Mouse (Mus musculus) bone marrow macrophage, adult 2 months (primary cell): ENCODE measurements at regions not wholly inside any gene's neighbourhood (a gene's known extent, or its start where the extent isn't known, plus 50 kb on each side); places are given as distances from the start of the nearest gene placed in this dataset.
"Not testable (repeated sequence)": the region's sequence is repeated elsewhere in the genome, so short reads cannot be mapped to it uniquely, and the experiment has no call there.

Experiments used
- H3K27ac ChIP-seq: 2 replicates; pipeline ENCODE4 v1.5.1; 2012; ENCODE audit warnings: low read depth, low read length; ENCODE audit not compliant: insufficient read depth
- H3K4me1 ChIP-seq: 2 replicates; pipeline ENCODE4 v1.6.1; 2012; ENCODE audit warnings: low read length; ENCODE audit not compliant: control insufficient read depth, insufficient read depth
- H3K4me3 ChIP-seq: 2 replicates; pipeline ENCODE4 v1.5.1; 2012; ENCODE audit warnings: mild to moderate bottlenecking, low read length, moderate library complexity; ENCODE audit not compliant: insufficient read depth
- CTCF ChIP-seq: IDR thresholded peaks from 2 replicates; pipeline ENCODE4 v1.5.1; 2012; ENCODE audit warnings: low read depth, mild to moderate bottlenecking, low read length, moderate library complexity
- POLR2A ChIP-seq: IDR thresholded peaks from 2 replicates; pipeline ENCODE4 v1.6.1; 2012; ENCODE audit warnings: mild to moderate bottlenecking, low read depth, low read length, borderline replicate concordance

DNA sequence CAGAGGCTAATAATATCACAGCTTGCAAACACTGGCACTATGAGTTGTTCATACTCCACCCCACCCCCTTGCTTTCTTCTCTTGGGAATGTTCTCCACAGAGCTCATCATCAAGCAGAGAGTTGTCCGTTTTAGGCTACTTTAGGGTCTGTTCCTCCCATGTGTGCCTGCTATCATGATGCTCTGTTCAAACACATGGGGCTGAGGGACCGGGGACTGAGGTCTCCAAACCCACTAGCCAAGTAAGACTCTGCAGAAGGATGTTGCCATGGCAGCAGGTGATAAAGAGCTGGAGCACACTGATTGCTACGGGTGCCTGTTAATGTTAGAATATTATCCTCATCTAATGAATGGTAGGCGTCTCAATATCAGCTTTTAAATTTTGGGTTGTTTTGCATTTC is 173.7 kb upstream of the Tsc22d2 start:
- TF ChIP-seq CTCF (no peak), POLR2A (no peak)
- Histone ChIP-seq H3K4me1 (no peaks in the 10 kb centered on the region), H3K4me3 (no peak overlapping the region), H3K27ac (no peak overlapping the region)

DNA sequence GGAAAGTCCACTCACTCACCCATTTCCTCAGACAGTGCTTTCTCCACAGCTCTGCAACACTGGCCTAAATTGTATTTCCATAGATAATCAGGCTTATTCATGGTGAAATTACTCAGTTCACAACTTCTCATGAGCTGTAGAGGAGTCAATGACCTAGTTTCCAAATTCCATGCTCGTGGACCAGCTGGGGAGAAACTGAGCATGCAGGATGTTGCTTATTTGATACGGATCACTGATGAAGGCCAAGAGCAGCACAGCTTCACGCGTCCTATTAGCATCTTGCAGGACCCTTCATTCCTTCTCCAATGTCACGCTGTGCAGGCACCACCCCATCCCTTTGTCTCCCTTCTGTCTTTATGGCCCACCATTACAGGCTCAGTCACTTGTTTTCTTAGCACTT is 169.2 kb upstream of the Tsc22d2 start:
- Histone ChIP-seq H3K4me3 (no peak overlapping the region), H3K27ac (no peak overlapping the region), H3K4me1 (no peaks in the 10 kb centered on the region)
- TF ChIP-seq POLR2A, result no peak
- TF ChIP-seq CTCF, result no peak

DNA sequence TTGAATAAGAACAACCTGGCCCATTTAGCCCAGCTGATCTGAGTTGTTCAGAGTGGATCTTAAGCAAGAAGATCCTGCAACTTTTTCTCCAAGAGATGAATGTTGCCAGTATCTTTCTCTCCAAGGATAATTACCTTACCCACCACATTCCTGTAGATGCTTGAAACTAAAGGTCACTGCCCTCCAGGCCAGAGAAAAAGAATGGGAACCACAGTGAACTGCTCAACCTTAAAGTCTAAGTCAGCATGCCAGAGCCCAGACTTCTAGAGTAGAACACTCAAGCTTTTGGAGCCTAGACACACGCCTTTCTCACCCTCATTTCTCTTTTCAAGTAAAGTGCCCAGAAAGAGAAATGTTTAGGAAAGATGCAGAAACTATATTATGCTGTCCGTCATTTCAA is 166.5 kb upstream of the Tsc22d2 start:
- TF ChIP-seq POLR2A, result no peak
- no peak for TF ChIP-seq CTCF
- Histone ChIP-seq H3K4me1 (no peaks in the 10 kb centered on the region), H3K27ac (no peak overlapping the region), H3K4me3 (no peak overlapping the region)

DNA sequence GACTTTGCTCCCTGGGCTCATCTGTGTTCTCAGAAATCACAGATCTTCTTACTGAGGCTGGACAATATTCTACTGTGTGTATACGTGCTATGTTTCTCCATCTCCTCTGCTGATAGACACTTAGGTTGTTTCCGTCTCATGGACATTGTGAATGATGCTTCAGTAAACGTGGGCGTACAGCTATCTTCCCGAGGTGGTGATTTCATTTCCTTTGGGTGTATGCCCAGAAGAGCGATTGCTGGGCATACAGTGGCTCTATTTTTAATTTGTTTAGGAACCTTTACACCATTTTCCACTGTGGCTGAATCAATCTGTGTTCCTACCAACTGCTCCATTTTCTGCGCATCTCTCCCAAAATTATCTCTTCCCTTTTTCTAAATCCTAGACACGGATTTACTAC is 160.6 kb upstream of the Tsc22d2 start:
- Histone ChIP-seq H3K4me1 (no peaks in the 10 kb centered on the region), H3K4me3 (no peak overlapping the region), H3K27ac (no peak overlapping the region)
- TF ChIP-seq POLR2A (no peak), CTCF (no peak)

DNA sequence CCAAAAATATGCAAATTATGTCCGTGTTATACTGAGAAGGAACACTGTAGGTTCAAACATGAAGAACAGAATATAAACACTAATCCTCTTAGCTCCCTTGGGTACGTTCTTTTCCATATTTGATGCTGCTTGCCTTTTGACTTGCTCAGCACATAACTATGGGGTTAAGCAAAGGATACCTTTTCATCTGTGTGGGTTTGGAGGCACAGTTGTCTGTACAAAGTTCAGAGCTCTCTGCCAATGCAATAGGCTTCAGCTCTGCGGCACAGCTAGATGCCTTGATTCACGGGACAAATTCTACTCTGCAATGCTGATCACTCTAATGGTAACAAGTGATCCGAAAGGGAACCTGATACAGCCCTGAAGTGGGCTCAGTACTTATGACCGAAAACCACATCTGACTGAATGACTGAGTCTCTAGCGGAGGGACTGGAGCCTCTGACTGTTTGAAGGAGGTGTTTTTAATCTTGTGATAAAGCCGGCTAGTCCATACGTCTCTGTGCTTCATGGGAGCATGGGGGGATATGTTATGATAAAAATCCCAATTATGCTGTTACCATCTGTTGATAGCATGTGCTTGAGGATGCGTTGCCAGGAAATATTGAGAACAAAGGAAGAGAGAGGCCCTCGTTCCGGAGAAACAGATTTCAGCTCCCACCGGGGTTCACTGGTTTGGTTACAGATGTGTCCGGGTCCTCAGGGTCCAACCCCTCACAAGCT is 146.7 kb upstream of the Tsc22d2 start:
- no peak for TF ChIP-seq CTCF
- TF ChIP-seq POLR2A, result no peak
- Histone ChIP-seq H3K4me3 (no peak overlapping the region), H3K27ac (no peak overlapping the region), H3K4me1 (no peaks in the 10 kb centered on the region)

DNA sequence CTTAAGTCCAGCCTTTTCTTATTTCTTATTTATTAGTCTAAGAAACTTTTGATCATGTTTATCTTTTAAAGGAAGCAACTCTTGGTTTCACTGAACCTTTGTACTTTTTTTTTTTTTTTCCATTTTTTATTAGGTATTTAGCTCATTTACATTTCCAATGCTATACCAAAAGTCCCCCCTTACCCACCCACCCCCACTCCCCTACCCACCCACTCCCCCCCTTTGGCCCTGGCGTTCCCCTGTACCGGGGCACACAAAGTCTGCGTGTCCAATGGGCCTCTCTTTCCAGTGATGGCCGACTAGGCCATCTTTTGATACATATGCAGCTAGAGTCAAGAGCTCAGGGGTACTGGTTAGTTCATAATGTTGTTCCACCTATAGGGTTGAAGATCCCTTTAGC is 143.1 kb upstream of the Tsc22d2 start:
- not testable (repeated sequence) for H3K27ac ChIP-seq, H3K4me3 ChIP-seq, H3K4me1 ChIP-seq

DNA sequence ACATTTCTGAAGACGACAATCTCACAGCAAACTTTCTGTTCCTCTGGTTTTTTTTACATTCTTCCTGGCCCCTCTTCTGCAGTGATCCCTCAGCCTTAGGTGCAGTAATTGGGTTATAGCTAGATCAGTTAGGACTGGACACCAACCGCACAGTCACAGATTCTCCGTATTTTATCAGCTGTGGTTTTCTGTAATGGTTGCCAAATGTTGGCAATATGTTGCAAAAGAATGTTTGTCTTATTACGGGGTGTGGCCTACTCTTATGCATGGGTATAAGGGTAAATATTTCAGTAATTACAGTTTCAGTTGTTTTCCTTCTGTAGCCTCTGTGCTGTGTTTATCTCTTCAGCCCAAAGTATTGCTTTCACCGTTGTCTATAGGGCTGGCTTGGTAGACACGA is 133.2 kb upstream of the Tsc22d2 start:
- Histone ChIP-seq H3K27ac (no peak overlapping the region), H3K4me3 (no peak overlapping the region), H3K4me1 (no peaks in the 10 kb centered on the region)
- TF ChIP-seq POLR2A (no peak), CTCF (no peak)

DNA sequence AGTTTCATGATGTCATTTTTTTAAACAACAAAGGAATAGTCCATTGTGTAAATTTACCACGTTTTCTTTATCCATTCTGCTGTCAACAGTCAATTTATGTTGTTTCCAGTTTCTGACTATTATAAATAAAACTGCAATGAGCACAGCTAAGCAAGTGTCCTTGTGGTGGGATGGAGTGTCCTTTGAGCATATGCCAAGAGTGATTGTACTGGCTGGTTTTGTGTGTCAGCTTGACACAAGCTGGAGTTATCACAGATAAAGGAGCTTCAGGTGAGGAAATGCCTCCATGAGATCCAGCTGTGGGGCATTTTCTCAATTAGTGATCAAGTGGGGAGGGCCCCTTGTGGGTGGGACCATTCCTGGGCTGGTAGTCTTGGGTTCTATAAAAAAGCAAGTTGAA is 130.1 kb upstream of the Tsc22d2 start:
- H3K27ac ChIP-seq, H3K4me3 ChIP-seq, H3K4me1 ChIP-seq: not testable (repeated sequence)

DNA sequence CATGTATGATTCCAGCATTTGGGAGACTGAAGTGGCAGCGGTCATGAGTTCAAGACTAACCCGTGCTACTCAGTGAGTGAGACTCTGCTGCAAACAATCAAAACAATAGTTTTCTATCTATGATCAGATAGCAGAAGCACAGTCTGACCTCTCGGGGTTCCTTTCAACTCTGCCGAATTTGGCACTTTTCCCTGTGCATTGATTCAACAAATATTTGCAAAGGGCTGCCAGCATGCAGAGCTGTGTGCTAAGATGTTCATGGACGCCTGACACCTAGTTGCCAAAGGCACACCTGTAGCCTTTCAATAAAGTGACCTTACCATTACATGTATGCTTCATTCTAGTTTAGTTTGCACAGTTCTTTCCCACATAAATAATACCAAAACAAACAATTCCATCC is 118.7 kb upstream of the Tsc22d2 start:
- Histone ChIP-seq H3K4me3 (no peak overlapping the region), H3K4me1 (no peaks in the 10 kb centered on the region), H3K27ac (no peak overlapping the region)
- no peak for TF ChIP-seq POLR2A

DNA sequence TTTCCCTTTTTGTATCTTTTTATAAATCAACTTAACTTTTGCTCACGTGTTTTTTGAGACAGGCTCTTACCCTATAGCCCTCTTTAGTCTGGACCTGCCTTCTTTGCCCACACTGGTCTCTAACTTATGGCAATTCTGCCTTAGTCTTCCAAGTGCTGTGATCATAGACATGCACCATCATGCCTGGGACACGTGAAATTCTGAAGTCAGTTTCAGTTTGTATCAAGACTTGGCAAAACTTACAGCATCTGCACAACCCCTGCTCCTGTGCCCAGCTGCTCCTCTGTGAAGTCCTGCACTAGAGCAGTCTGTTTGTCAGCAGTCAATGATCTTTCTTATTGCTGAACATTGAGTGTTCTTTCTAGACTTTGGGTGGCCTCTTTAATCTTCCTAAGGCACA is 114.3 kb upstream of the Tsc22d2 start:
- no peaks in the 10 kb centered on the region for H3K4me1 ChIP-seq
- no peak overlapping the region for H3K4me3 ChIP-seq
- TF ChIP-seq POLR2A (no peak), CTCF (no peak)
- no peak overlapping the region for H3K27ac ChIP-seq

DNA sequence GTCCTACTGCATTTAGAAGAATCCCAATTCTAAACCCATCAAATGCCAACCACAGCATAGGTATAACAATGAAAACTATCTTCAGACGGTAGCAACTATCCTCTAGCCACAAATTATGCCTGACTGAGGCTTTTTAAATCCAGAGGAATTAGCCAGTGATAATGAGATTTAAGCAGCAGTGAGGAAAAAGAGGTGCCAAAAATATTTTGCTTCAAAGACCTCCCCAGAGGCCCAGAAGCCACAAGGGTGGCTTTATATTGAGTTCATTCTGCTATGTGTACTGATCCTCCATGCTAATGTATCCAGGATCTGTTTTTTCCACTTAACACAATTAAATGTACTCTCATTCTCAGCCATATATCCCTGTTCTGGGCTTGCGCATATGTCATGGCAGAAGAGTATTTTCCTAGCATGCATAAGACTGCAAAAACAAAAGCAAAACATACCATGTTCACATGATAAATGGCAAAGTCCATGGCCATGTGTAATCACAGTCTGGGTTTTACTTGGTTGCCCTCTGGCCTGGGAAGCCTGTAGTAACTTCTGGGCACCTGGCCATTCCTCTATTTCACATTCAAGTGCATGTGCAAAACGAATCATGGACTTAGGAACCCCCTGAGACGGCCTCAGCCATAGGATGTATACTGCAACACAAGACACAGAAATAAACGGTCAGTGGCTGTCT is 113.6 kb upstream of the Tsc22d2 start:
- Histone ChIP-seq H3K4me3 (no peak overlapping the region), H3K27ac (no peak overlapping the region), H3K4me1 (no peaks in the 10 kb centered on the region)
- TF ChIP-seq CTCF, result no peak
